Comparison of ENCODE assay signal across 8 mouse cellular contexts in the genomic region with DNA sequence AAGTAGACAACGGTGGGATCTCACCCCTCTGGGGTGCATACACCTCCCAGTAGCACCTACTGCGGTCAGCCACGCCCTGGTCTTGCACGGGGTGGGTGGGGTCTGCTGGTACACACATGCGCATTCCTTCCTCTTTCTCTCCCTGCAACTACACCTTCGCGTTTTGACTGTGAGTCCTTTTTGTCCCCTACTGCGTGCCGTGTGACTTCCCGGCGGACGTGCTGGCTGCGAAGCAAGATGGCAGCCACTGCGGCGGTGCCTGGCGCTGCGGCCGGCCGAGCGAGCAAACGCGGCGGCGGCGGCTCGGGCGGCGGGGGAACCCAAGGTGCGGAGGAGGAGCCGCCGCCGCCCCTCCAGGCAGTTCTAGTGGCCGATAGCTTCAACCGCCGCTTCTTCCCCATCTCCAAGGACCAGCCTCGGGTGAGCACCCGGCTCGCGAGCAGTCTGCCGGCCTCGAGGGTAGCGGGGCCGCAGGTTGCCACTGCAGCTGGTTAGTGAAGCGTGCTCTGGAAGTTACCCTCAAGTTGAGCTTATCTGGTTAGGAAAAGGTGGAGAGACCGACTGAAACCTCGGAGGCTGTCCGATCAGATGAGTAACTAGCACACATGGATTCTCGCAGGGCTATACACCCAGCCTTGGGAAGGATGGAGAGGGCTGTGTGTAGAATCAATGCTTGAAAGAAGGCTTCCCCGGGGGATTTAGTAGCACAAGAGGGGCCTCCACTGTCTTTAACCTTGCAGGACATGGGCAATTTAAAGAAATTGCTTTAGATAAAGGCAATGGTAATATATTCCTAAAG. TPM values are rescaled to one million over a fixed set of nuclear protein-coding genes. Genes with fewer than 3 reads are reported as not detected.
A peak's percentile ranks its signal among the peaks of the same experiment; 100 is the strongest.
DNase-seq lines count a peak whose midpoint lies in the region; ATAC-seq and TF ChIP-seq lines count a peak whose summit lies in the region.

A gene (plus strand): TSS at position 141 of the 799 bp plus-strand sequence.

- peak; percentile 98 for DNase-seq in brain, embryonic 14.5 days (ENCODE audit: low read depth)
- peak; percentile 96 for DNase-seq in liver, adult 2 months (ENCODE audit: extremely low read depth, low read depth, low spot score)
- DNase-seq in splenic B cell, adult 2 months (ENCODE audit: low read depth, low spot score): peak; percentile 96

- H3K4me3 ChIP-seq in C2C12 (ENCODE audit: insufficient read depth, poor library complexity, severe bottlenecking) (peak within 1 kb of the TSS; percentile 88), myocyte (peak within 1 kb of the TSS; percentile 70)
- peak within 1 kb of the TSS; percentile 70 for H3K4me3 ChIP-seq in erythroblast, embryonic 14.5 days (replicated peaks)
- H3K4me3 ChIP-seq in heart, embryonic 11.5 days (ENCODE audit: low read depth, low read length): peak within 1 kb of the TSS; percentile 95
- H3K4me3 ChIP-seq in kidney, embryonic 16.5 days (ENCODE audit: low read length): peak within 1 kb of the TSS; percentile 99
- peak within 1 kb of the TSS; percentile 83 for H3K4me3 ChIP-seq in liver, adult 2 months (ENCODE audit: insufficient read depth, low read depth, low read length)

- H3ac ChIP-seq in C2C12 (ENCODE audit: control insufficient read depth, insufficient read length, low read depth): peak within 1 kb of the TSS; percentile 92
- H3ac ChIP-seq in myocyte (ENCODE audit: control insufficient read depth, insufficient read length): peak within 1 kb of the TSS; percentile 46

- no peaks in the 10 kb centered on the region for H3K9me3 ChIP-seq in erythroblast, embryonic 14.5 days (ENCODE audit: control insufficient read depth, low read length)
- H3K9me3 ChIP-seq in heart, embryonic 11.5 days (replicated peaks; ENCODE audit: control insufficient read depth, low read length): no peaks in the 10 kb centered on the region
- no peaks in the 10 kb centered on the region for H3K9me3 ChIP-seq in kidney, embryonic 16.5 days (ENCODE audit: low read length)

- TF ChIP-seq POLR2A in brain, embryonic 14.5 days (IDR thresholded peaks at IDR 0.05; ENCODE audit: borderline replicate concordance, extremely low read depth, insufficient read depth, insufficient read length, poor library complexity, severe bottlenecking): peak; percentile 82
- peak; percentile 71 for TF ChIP-seq POLR2A in liver, adult 2 months (IDR thresholded peaks at IDR 0.05; ENCODE audit: extremely low read depth, insufficient read depth, low read length)
- peak; percentile 95 for TF ChIP-seq POLR2A in myocyte (IDR thresholded peaks at IDR 0.05; ENCODE audit: insufficient read length, low read depth)

- peaks cover 27% of the 10 kb centered on the region for H3K4me1 ChIP-seq in erythroblast, embryonic 14.5 days (ENCODE audit: control insufficient read depth)
- H3K4me1 ChIP-seq in heart, embryonic 11.5 days (ENCODE audit: control insufficient read depth, insufficient read depth, low read length): no peaks in the 10 kb centered on the region
- peaks cover 13% of the 10 kb centered on the region for H3K4me1 ChIP-seq in kidney, embryonic 16.5 days (ENCODE audit: insufficient read depth, low read length)
- peaks cover 2% of the 10 kb centered on the region for H3K4me1 ChIP-seq in liver, adult 2 months (ENCODE audit: control insufficient read depth, insufficient read depth, low read length)

- peak within 1 kb of the TSS; percentile 74 for H3K4me2 ChIP-seq in heart, embryonic 11.5 days
- peak within 1 kb of the TSS; percentile 70 for H3K4me2 ChIP-seq in kidney, embryonic 16.5 days (replicated peaks; ENCODE audit: low read depth, low read length)
- H3K4me2 ChIP-seq in myocyte (ENCODE audit: low read depth): peak within 1 kb of the TSS; percentile 96

- no peak for TF ChIP-seq CTCF in C2C12 (IDR thresholded peaks at IDR 0.05; ENCODE audit: control insufficient read depth, insufficient read depth, insufficient read length)
- no peak for TF ChIP-seq CTCF in brain, embryonic 14.5 days (IDR thresholded peaks at IDR 0.05; ENCODE audit: borderline replicate concordance, extremely low read depth, insufficient read depth, insufficient read length)
- TF ChIP-seq CTCF in liver, adult 2 months (IDR thresholded peaks at IDR 0.05; ENCODE audit: low read depth, low read length): no peak

- peaks cover 41% of the 10 kb centered on the region for H3K36me3 ChIP-seq in C2C12 (ENCODE audit: control insufficient read depth, insufficient read depth)
- peaks cover 30% of the 10 kb centered on the region for H3K36me3 ChIP-seq in erythroblast, embryonic 14.5 days (ENCODE audit: control insufficient read depth)
- peaks cover 28% of the 10 kb centered on the region for H3K36me3 ChIP-seq in heart, embryonic 11.5 days (ENCODE audit: control insufficient read depth, insufficient read depth, low read length)
- H3K36me3 ChIP-seq in kidney, embryonic 16.5 days (ENCODE audit: insufficient read depth, low read length): peaks cover 29% of the 10 kb centered on the region
- H3K36me3 ChIP-seq in liver, adult 2 months (ENCODE audit: control insufficient read depth, insufficient read depth, low read length): peaks cover 22% of the 10 kb centered on the region
- peaks cover 16% of the 10 kb centered on the region for H3K36me3 ChIP-seq in myocyte (ENCODE audit: control insufficient read depth, insufficient read depth)
- H3K36me3 ChIP-seq in splenic B cell, adult 2 months (ENCODE audit: control insufficient read depth, insufficient read depth, low read length, poor library complexity, severe bottlenecking): peaks cover 19% of the 10 kb centered on the region

- H3K27me3 ChIP-seq in C2C12 (ENCODE audit: control insufficient read depth, insufficient read depth, insufficient read length): no peaks in the 10 kb centered on the region
- peaks cover 6% of the 10 kb centered on the region for H3K27me3 ChIP-seq in erythroblast, embryonic 14.5 days (ENCODE audit: control insufficient read depth)
- H3K27me3 ChIP-seq in heart, embryonic 11.5 days (ENCODE audit: control insufficient read depth, insufficient read depth, low read length): no peaks in the 10 kb centered on the region
- no peaks in the 10 kb centered on the region for H3K27me3 ChIP-seq in kidney, embryonic 16.5 days (ENCODE audit: insufficient read depth, low read length)
- no peaks in the 10 kb centered on the region for H3K27me3 ChIP-seq in liver, adult 2 months (ENCODE audit: control insufficient read depth, insufficient read depth, low read length)
- no peaks in the 10 kb centered on the region for H3K27me3 ChIP-seq in myocyte (ENCODE audit: control insufficient read depth, insufficient read depth, insufficient read length)
- H3K27me3 ChIP-seq in splenic B cell, adult 2 months (ENCODE audit: control insufficient read depth, insufficient read depth, low read length, poor library complexity, severe bottlenecking): no peaks in the 10 kb centered on the region

- H3K79me2 ChIP-seq in C2C12 (ENCODE audit: control insufficient read depth, insufficient read depth) (peaks cover 25% of the 10 kb centered on the region), myocyte (ENCODE audit: control insufficient read depth, insufficient read depth) (peaks cover 11% of the 10 kb centered on the region)
- 0 out of 2 replicates have a peak, but pooled peaks cover 3% of the 10 kb centered on the region for H3K79me2 ChIP-seq in liver, adult 2 months (ENCODE audit: control insufficient read depth, insufficient read depth, low read length)

- H3K79me3 ChIP-seq in C2C12 (ENCODE audit: low read depth): peaks cover 11% of the 10 kb centered on the region

- ATAC-seq in heart, embryonic 11.5 days (replicated peaks; ENCODE audit: insufficient number of reproducible peaks, low FRiP score, low TSS enrichment): peak; percentile 95
- ATAC-seq in kidney, embryonic 16.5 days (ENCODE audit: low FRiP score, low TSS enrichment): peak; percentile 98

- WGBS in heart, embryonic 11.5 days (ENCODE audit: insufficient replicate concordance): under 1% methylated on average over 49 of the region's 49 CpGs
- 1% methylated on average over 49 of the region's 49 CpGs for WGBS in kidney, embryonic 16.5 days
- WGBS in liver, adult 2 months: under 1% methylated on average over 49 of the region's 49 CpGs

- peak within 1 kb of the TSS; percentile 64 for H3K27ac ChIP-seq in heart, embryonic 11.5 days (ENCODE audit: low read depth, low read length)
- H3K27ac ChIP-seq in kidney, embryonic 16.5 days (ENCODE audit: low read length): peak within 1 kb of the TSS; percentile 71; the same call in 1 of the 2 replicates
- H3K27ac ChIP-seq in liver, adult 2 months (replicated peaks; ENCODE audit: insufficient read depth, low read depth, low read length): peak within 1 kb of the TSS; percentile 26

- H3K9ac ChIP-seq in heart, embryonic 11.5 days (ENCODE audit: low read depth, low read length): peak within 1 kb of the TSS; percentile 95
- H3K9ac ChIP-seq in kidney, embryonic 16.5 days (replicated peaks; ENCODE audit: low read length): peak within 1 kb of the TSS; percentile 88
- peak within 1 kb of the TSS; percentile 77 for H3K9ac ChIP-seq in liver, adult 2 months (ENCODE audit: low read depth, low read length)

TF ChIP-seq in C2C12, 6 proteins besides CTCF, POLR2A, EP300 and RAD21:
- no peak for TF ChIP-seq MAX (IDR thresholded peaks at IDR 0.05)
- TF ChIP-seq FOSL1 (IDR thresholded peaks at IDR 0.05; ENCODE audit: insufficient read depth, low read length, poor library complexity, severe bottlenecking): no peak

TF ChIP-seq in myocyte, 11 proteins besides CTCF, POLR2A, EP300 and RAD21:
- TF ChIP-seq MYOG (IDR thresholded peaks at IDR 0.05; ENCODE audit: control insufficient read depth in 1 of 3, insufficient read depth in 1 of 3, insufficient read length in 2 of 3, low read depth in 2 of 3): peak in 2 of 3 experiments; percentile 19 to 30
- TF ChIP-seq MYOD1 (IDR thresholded peaks at IDR 0.05; ENCODE audit: control insufficient read depth in 1 of 3, insufficient read length in 2 of 3, low read depth in 2 of 3): peak in 1 of 3 experiments; percentile 37
- TF ChIP-seq POLR2AphosphoS2 (IDR thresholded peaks at IDR 0.05; ENCODE audit: insufficient read length, low read depth): peak; percentile 92
- TF ChIP-seq TCF3 (IDR thresholded peaks at IDR 0.05; ENCODE audit: insufficient read length, low read depth): no peak
- peak; percentile 29 for TF ChIP-seq REST (IDR thresholded peaks at IDR 0.05; ENCODE audit: insufficient read depth, insufficient read length)
- no peak for TF ChIP-seq MAX (IDR thresholded peaks at IDR 0.05; ENCODE audit: low read depth)

RNA-seq across cellular contexts. Expression of the gene that starts here (rescaled TPM):
- polyA plus RNA-seq in C2C12 (2012; fragmentation: generic; extraction: Trizol) (108 TPM), myocyte (2012; fragmentation: generic; extraction: Trizol) (94.7 TPM)
- 56.7 and 61.0 TPM in 2 replicates for polyA plus RNA-seq in brain, embryonic 14.5 days (2012; rRNA removed)
- 0.70 and 0.73 TPM in 2 replicates for polyA plus RNA-seq in erythroblast, embryonic 14.5 days (2012)
- 83.3 and 96.1 TPM in 2 replicates for polyA plus RNA-seq in heart, embryonic 11.5 days (2014; fragmentation: Nextera tagmentation; extraction: Ambion mirVana)
- polyA plus RNA-seq in kidney, embryonic 16.5 days (2015; fragmentation: Nextera tagmentation; extraction: Ambion mirVana): 119 and 121 TPM in 2 replicates
- 38.1 and 38.9 TPM in 2 replicates for total RNA-seq in liver, adult 2 months (2014; rRNA removed)
- 19.2 and 19.3 TPM in 2 replicates for polyA plus RNA-seq in liver, adult 2 months (2012; rRNA removed)

Comparison
In these comparisons a context has a peak if more than half of its experiments do, and no peak if none do; other contexts are left out.
1. Peak in every context shown above with its lines: DNase-seq, ATAC-seq, H3K4me3 ChIP-seq and H3K27ac ChIP-seq.
2. RNA of the gene that starts here (polyA plus RNA-seq): 119 to 121 TPM in kidney, embryonic 16.5 days, 108 TPM in C2C12 (single experiment), 94.7 TPM in myocyte (single experiment), 83.3 to 96.1 TPM in heart, embryonic 11.5 days, 56.7 to 61.0 TPM in brain, embryonic 14.5 days and 19.2 to 19.3 TPM in liver, adult 2 months; 0.70 to 0.73 TPM in erythroblast, embryonic 14.5 days; every median in the first group is over 10 times any median in the second.